Mouse (Mus musculus) stomach, embryonic 16.5 days (tissue): ENCODE data around the gene Cdc25b. TPM values are rescaled to one million over a fixed set of nuclear protein-coding genes. Genes with fewer than 3 reads are reported as not detected.

Experiments
- ATAC-seq: fragments of 200-750 bp; cut with Nextera tagmentation; 2 replicates; pipeline ENCODE4 v1.8.0; 2017; ENCODE audit warnings: moderate number of reproducible peaks, moderate TSS enrichment; ENCODE audit not compliant: insufficient read depth, low FRiP score
- H3K27ac ChIP-seq: fragments of 300-500 bp; sonication (generic); 2 replicates; pipeline ENCODE4 v1.5.1; 2014; ENCODE audit warnings: low read length
- H3K27me3 ChIP-seq: fragments of 300-500 bp; sonication (generic); 2 replicates; pipeline ENCODE4 v1.6.1; 2014; ENCODE audit warnings: low read length, control low read depth, mixed read lengths; ENCODE audit not compliant: control insufficient read depth, insufficient read depth
- H3K36me3 ChIP-seq: fragments of 300-500 bp; sonication (generic); 2 replicates; pipeline ENCODE4 v1.6.1; 2014; ENCODE audit warnings: low read length; ENCODE audit not compliant: control insufficient read depth, insufficient read depth
- H3K4me1 ChIP-seq: fragments of 300-500 bp; sonication (generic); 2 replicates; pipeline ENCODE4 v1.6.1; 2014; ENCODE audit warnings: low read length, control low read depth, mixed read lengths; ENCODE audit not compliant: control insufficient read depth, insufficient read depth
- H3K4me2 ChIP-seq: fragments of 300-500 bp; sonication (generic); 2 replicates; pipeline ENCODE4 v1.6.1; 2014; ENCODE audit warnings: low read depth, low read length, mixed read lengths
- H3K4me3 ChIP-seq: fragments of 300-500 bp; sonication (generic); replicated peaks from 2 replicates; pipeline ENCODE4 v1.5.1; 2014; ENCODE audit warnings: mild to moderate bottlenecking, low read length
- H3K9ac ChIP-seq: fragments of 300-500 bp; sonication (generic); 2 replicates; pipeline ENCODE4 v1.6.1; 2014; ENCODE audit warnings: low read length
- H3K9me3 ChIP-seq: fragments of 300-500 bp; sonication (generic); replicated peaks from 2 replicates; pipeline ENCODE4 v1.6.1; 2016; ENCODE audit warnings: low read length, control low read depth; ENCODE audit not compliant: control insufficient read depth
- WGBS: fragments of 180-500 bp; shearing (Covaris S2); extraction: QIAGEN DNeasy Blood & Tissue Kit; methylation state at CpG from one replicate; pipeline ENCODE4 v1.1.7; 2014; 5-methylcytosine and 5-hydroxymethylcytosine counted together
- polyA plus RNA-seq: library from polyadenylated mRNA; unstranded; fragments of >200 nt; fragmentation: Nextera tagmentation; extraction: Ambion mirVana; gene quantifications from 2 replicates; pipeline ENCODE4 v1.2.1, GENCODE M21; 2015

The Cdc25b gene
- polyA plus RNA-seq, 1 experiment from 2014 or later = 72.3 TPM

GRCm38 (mm10) chr2:131196606-131197316, 10.0 kb downstream of the Cdc25b start:
- Histone ChIP-seq H3K36me3 (peaks cover 19% of the 10 kb centered on the region), H3K4me3 (no peak overlapping the region)

GRCm38 (mm10) chr2:131200710-131201109, 14.0 kb downstream of the Cdc25b start:
- Histone ChIP-seq H3K4me2 (no peak overlapping the region), H3K36me3 (peaks cover 1% of the 10 kb centered on the region; the same call in 1 of the 2 replicates), H3K4me1 (peaks cover 21% of the 10 kb centered on the region), H3K27me3 (no peaks in the 10 kb centered on the region), H3K4me3 (no peak overlapping the region), H3K9me3 (no peaks in the 10 kb centered on the region), H3K27ac (no peak overlapping the region), H3K9ac (no peak overlapping the region)
- ATAC-seq = no peak
- 69% methylated on average over 2 of the region's 2 CpGs for WGBS

More at GRCm38 (mm10) chr2:131196606-131197316, 10.0 kb downstream of the Cdc25b start:
- no peak overlapping the region for H3K9ac ChIP-seq
- H3K4me2 ChIP-seq = no peak overlapping the region
- H3K9me3 ChIP-seq = no peaks in the 10 kb centered on the region
- no peaks in the 10 kb centered on the region for H3K27me3 ChIP-seq
- H3K27ac ChIP-seq = no peak overlapping the region
- no peak for ATAC-seq
- no peaks in the 10 kb centered on the region for H3K4me1 ChIP-seq
- 90% methylated on average over 16 of the region's 16 CpGs for WGBS

DNA sequence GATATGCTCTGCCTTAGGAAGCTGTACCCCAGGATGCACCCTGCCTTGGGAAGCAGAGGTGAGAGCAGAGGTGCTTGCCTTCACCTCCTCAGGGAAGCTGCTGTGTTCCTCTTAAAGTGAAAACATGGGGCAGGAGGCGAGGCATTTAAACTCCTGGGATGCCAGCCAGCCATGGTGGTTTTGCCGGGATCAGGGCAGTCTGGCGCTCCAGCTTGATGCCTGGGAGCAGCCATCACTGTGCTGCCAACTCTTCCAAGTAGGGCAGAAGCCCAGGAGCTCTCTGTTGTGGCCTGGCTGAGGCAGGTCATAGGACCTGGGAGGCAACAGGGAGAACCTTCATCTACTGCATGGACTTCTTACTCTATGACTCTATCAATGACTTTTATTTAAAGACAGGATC, 14.5 kb downstream of the Cdc25b start:
- WGBS = 93% methylated on average over 3 of the region's 3 CpGs
- Histone ChIP-seq H3K36me3 (no peaks in the 10 kb centered on the region), H3K4me2 (no peak overlapping the region), H3K4me1 (peaks cover 21% of the 10 kb centered on the region), H3K9me3 (no peaks in the 10 kb centered on the region), H3K27me3 (no peaks in the 10 kb centered on the region), H3K27ac (no peak overlapping the region), H3K4me3 (no peak overlapping the region), H3K9ac (no peak overlapping the region)
- ATAC-seq = no peak

- WGBS = 64% methylated on average over 6 of the region's 6 CpGs
- H3K9ac ChIP-seq = peak overlapping the region; percentile 37; the same call in 1 of the 2 replicates
- peak overlapping the region; percentile 42; the same call in 1 of the 2 replicates for H3K4me2 ChIP-seq
- no peaks in the 10 kb centered on the region for H3K36me3 ChIP-seq
- no peaks in the 10 kb centered on the region for H3K9me3 ChIP-seq
- ATAC-seq = peak; percentile 27; the same call in 1 of the 2 replicates
- H3K27me3 ChIP-seq = no peaks in the 10 kb centered on the region
- H3K4me1 ChIP-seq = peaks cover 21% of the 10 kb centered on the region
- H3K4me3 ChIP-seq = no peak overlapping the region
- H3K27ac ChIP-seq = peak overlapping the region; percentile 93
These were observed 17.2 kb downstream of the Cdc25b start for GRCm38 (mm10) chr2:131203816-131204409.

DNA sequence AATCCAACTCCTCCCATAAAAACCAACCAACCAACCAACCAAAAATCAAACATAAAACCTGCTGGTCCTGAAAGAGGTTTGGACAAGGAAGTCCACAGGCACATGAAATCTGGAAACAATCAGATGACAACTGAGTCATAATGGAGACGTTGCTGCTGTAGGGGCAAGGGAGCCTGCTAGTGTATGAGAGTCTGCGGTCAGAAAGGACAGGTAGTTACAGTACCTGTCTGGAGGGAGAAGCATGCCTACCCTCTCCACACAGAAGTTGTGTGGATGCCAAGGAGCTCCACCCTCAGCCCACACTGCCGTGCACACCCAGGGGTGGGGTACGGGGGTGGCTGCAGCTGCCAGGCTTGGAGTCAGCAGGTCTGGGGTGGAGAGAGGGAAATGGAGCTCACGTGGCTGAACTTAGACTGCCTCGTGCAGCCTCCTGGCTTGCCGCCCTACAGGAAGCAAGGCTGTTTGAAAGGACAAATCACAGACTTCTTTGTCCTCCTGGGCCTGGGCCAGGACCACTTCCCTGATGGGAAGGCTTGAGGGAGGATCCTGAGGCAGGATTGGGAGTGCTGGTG, 17.7 kb downstream of the Cdc25b start:
- peak overlapping the region; percentile 50 for H3K9ac ChIP-seq
- H3K4me1 ChIP-seq = peaks cover 26% of the 10 kb centered on the region
- 0 out of 2 replicates have a peak overlapping the region, but pooled peaks have one; percentile 9 for H3K4me3 ChIP-seq
- H3K27ac ChIP-seq = peak overlapping the region; percentile 93
- H3K36me3 ChIP-seq = no peaks in the 10 kb centered on the region
- no peaks in the 10 kb centered on the region for H3K27me3 ChIP-seq
- ATAC-seq = peak; percentile 93
- H3K9me3 ChIP-seq = no peaks in the 10 kb centered on the region
- 18% methylated on average over 7 of the region's 7 CpGs for WGBS
- H3K4me2 ChIP-seq = peak overlapping the region; percentile 22; the same call in 1 of the 2 replicates

GRCm38 (mm10) chr2:131205521-131206182, 18.9 kb downstream of the Cdc25b start:
- H3K4me2 ChIP-seq = no peak overlapping the region; the same call in 1 of the 2 replicates
- H3K9ac ChIP-seq = no peak overlapping the region
- peak overlapping the region; percentile 93 for H3K27ac ChIP-seq
- 77% methylated on average over 8 of the region's 8 CpGs for WGBS
- H3K9me3 ChIP-seq = no peaks in the 10 kb centered on the region
- peaks cover 29% of the 10 kb centered on the region for H3K4me1 ChIP-seq
- no peak for ATAC-seq
- no peaks in the 10 kb centered on the region for H3K27me3 ChIP-seq
- H3K36me3 ChIP-seq = no peaks in the 10 kb centered on the region
- H3K4me3 ChIP-seq = no peak overlapping the region

DNA sequence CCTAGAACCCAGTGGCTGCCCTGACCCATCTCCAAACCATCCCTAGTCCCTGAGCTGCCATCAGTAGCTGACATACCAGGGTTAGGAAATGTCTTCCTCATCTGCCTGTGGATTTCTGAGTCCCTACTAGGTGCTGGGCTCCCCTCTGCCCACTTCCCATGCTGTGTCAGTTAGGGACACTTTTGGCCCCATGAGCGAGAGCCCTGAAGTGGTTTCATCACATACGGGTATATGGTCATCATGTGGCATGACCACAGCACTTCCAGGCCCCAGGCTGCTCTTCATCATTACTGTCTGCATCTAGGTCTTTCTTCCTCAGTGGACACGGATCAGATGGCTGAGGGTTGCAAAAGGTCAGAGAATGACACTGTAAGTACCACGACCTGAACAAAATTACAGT, 20.0 kb downstream of the Cdc25b start, which contains the start of gene Ap5s1:
Gene Ap5s1, plus strand, starts transcription at position 301 of the 400 bp plus-strand sequence.
- Histone ChIP-seq H3K9me3 (no peaks in the 10 kb centered on the region), H3K36me3 (no peaks in the 10 kb centered on the region), H3K9ac (no peak within 1 kb of the TSS), H3K27me3 (no peaks in the 10 kb centered on the region), H3K4me1 (peaks cover 35% of the 10 kb centered on the region), H3K27ac (no peak within 1 kb of the TSS), H3K4me2 (no peak within 1 kb of the TSS), H3K4me3 (no peak within 1 kb of the TSS)
- no peak for ATAC-seq
- WGBS = 77% methylated on average over 4 of the region's 4 CpGs

GRCm38 (mm10) chr2:131208356-131208755, 21.6 kb downstream of the Cdc25b start:
- H3K4me2 ChIP-seq = no peak overlapping the region
- 67% methylated on average over 2 of the region's 2 CpGs for WGBS
- no peaks in the 10 kb centered on the region for H3K9me3 ChIP-seq
- no peak for ATAC-seq
- H3K27me3 ChIP-seq = no peaks in the 10 kb centered on the region
- H3K9ac ChIP-seq = no peak overlapping the region
- no peaks in the 10 kb centered on the region for H3K36me3 ChIP-seq
- no peak overlapping the region for H3K4me3 ChIP-seq
- H3K4me1 ChIP-seq = peaks cover 39% of the 10 kb centered on the region
- peak overlapping the region; percentile 41 for H3K27ac ChIP-seq
